Mouse (Mus musculus) liver, embryonic 11.5 days (tissue): ENCODE measurements at regions not wholly inside any gene's neighbourhood (a gene's known extent, or its start where the extent isn't known, plus 50 kb on each side); places are given as distances from the start of the nearest gene placed in this dataset.

Experiments used
- ATAC-seq: fragments of 200-750 bp; cut with Nextera tagmentation; replicated peaks from 2 replicates; pipeline ENCODE4 v1.8.0; 2017; ENCODE audit warnings: moderate number of reproducible peaks, mild to moderate bottlenecking, moderate TSS enrichment, moderate library complexity; ENCODE audit not compliant: low FRiP score
- DNase-seq: peaks from one replicate; pipeline ENCODE4 v3.0.0-alpha.2; 2017; ENCODE audit warnings: low spot score
- H3K27ac ChIP-seq: fragments of 300-500 bp; sonication (generic); 2 replicates; pipeline ENCODE4 v1.5.1; 2014; ENCODE audit warnings: mild to moderate bottlenecking, low read depth, low read length, control low read depth
- H3K27me3 ChIP-seq: fragments of 300-500 bp; sonication (generic); replicated peaks from 2 replicates; pipeline ENCODE4 v1.6.1; 2014; ENCODE audit warnings: low read length, mixed read lengths; ENCODE audit not compliant: control insufficient read depth, insufficient read depth
- H3K36me3 ChIP-seq: fragments of 300-500 bp; sonication (generic); 2 replicates; pipeline ENCODE4 v1.6.1; 2014; ENCODE audit warnings: mild to moderate bottlenecking, low read length, moderate library complexity, mixed read lengths; ENCODE audit not compliant: control insufficient read depth, insufficient read depth
- H3K4me1 ChIP-seq: fragments of 300-500 bp; sonication (generic); replicated peaks from 2 replicates; pipeline ENCODE4 v1.6.1; 2014; ENCODE audit warnings: low read length, mixed read lengths; ENCODE audit not compliant: control insufficient read depth, insufficient read depth
- H3K4me2 ChIP-seq: fragments of 300-500 bp; sonication (generic); 2 replicates; pipeline ENCODE4 v1.6.1; 2014; ENCODE audit warnings: mild to moderate bottlenecking, control low read depth, moderate library complexity
- H3K4me3 ChIP-seq: fragments of 300-500 bp; sonication (generic); 2 replicates; pipeline ENCODE4 v1.5.1; 2014; ENCODE audit warnings: low read depth, low read length, control low read depth
- H3K9ac ChIP-seq: fragments of 300-500 bp; sonication (generic); 2 replicates; pipeline ENCODE4 v1.6.1; 2014; ENCODE audit warnings: low read depth, low read length, control low read depth
- H3K9me3 ChIP-seq: fragments of 300-500 bp; sonication (generic); 2 replicates; pipeline ENCODE4 v1.6.1; 2016; ENCODE audit warnings: low read length, inconsistent platforms, mixed read lengths; ENCODE audit not compliant: control insufficient read depth
- WGBS: fragments of 180-500 bp; shearing (Covaris S2); extraction: QIAGEN DNeasy Blood & Tissue Kit; methylation state at CpG from one replicate; pipeline ENCODE4 v1.1.7; 2014; 5-methylcytosine and 5-hydroxymethylcytosine counted together

- Histone ChIP-seq H3K27me3 (no peaks in the 10 kb centered on the region), H3K36me3 (no peaks in the 10 kb centered on the region), H3K27ac (no peak overlapping the region), H3K9ac (no peak overlapping the region), H3K4me1 (0 out of 2 replicates have a peak, but pooled peaks cover 6% of the 10 kb centered on the region), H3K9me3 (no peaks in the 10 kb centered on the region), H3K4me3 (no peak overlapping the region), H3K4me2 (no peak overlapping the region)
- ATAC-seq (no peak), DNase-seq (no peak)
- 55% methylated on average over 2 of the region's 2 CpGs for WGBS
Observed at GRCm38 (mm10) chr8:10763907-10764306, 244.4 kb downstream of the Irs2 start.

GRCm38 (mm10) chr8:10761694-10762305, 246.5 kb downstream of the Irs2 start:
- Histone ChIP-seq H3K4me3 (no peak overlapping the region), H3K9me3 (no peaks in the 10 kb centered on the region), H3K4me2 (no peak overlapping the region), H3K27ac (peak overlapping the region; percentile 72; the same call in 1 of the 2 replicates), H3K4me1 (0 out of 2 replicates have a peak, but pooled peaks cover 6% of the 10 kb centered on the region), H3K9ac (no peak overlapping the region), H3K36me3 (no peaks in the 10 kb centered on the region), H3K27me3 (no peaks in the 10 kb centered on the region)
- 64% methylated on average over 11 of the region's 11 CpGs for WGBS
- DNase-seq = no peak
- ATAC-seq = no peak

GRCm38 (mm10) chr8:10760851-10761693, 247.2 kb downstream of the Irs2 start:
- Histone ChIP-seq H3K27ac (peak overlapping the region; percentile 72; the same call in 1 of the 2 replicates), H3K4me2 (0 out of 2 replicates have a peak overlapping the region, but pooled peaks have one; percentile 17), H3K4me3 (no peak overlapping the region), H3K4me1 (0 out of 2 replicates have a peak, but pooled peaks cover 6% of the 10 kb centered on the region), H3K9ac (no peak overlapping the region; the same call in 1 of the 2 replicates), H3K36me3 (no peaks in the 10 kb centered on the region), H3K9me3 (no peaks in the 10 kb centered on the region), H3K27me3 (no peaks in the 10 kb centered on the region)
- WGBS = 33% methylated on average over 17 of the region's 17 CpGs
- DNase-seq = peak; percentile 52
- ATAC-seq = peak; percentile 34; the same call in 1 of the 2 replicates

GRCm38 (mm10) chr8:10760231-10760630, 248.0 kb downstream of the Irs2 start:
- ATAC-seq = no peak
- Histone ChIP-seq H3K9me3 (no peaks in the 10 kb centered on the region), H3K27me3 (no peaks in the 10 kb centered on the region), H3K4me1 (0 out of 2 replicates have a peak, but pooled peaks cover 6% of the 10 kb centered on the region), H3K4me3 (no peak overlapping the region), H3K27ac (0 out of 2 replicates have a peak overlapping the region, but pooled peaks have one; percentile 72), H3K9ac (no peak overlapping the region), H3K4me2 (no peak overlapping the region), H3K36me3 (no peaks in the 10 kb centered on the region)
- WGBS = 66% methylated on average over 6 of the region's 6 CpGs
- no peak for DNase-seq

- Histone ChIP-seq H3K9me3 (no peaks in the 10 kb centered on the region), H3K36me3 (no peaks in the 10 kb centered on the region), H3K27ac (no peak overlapping the region), H3K4me1 (0 out of 2 replicates have a peak, but pooled peaks cover 6% of the 10 kb centered on the region), H3K4me3 (no peak overlapping the region), H3K4me2 (no peak overlapping the region), H3K27me3 (no peaks in the 10 kb centered on the region), H3K9ac (no peak overlapping the region)
- WGBS = 86% methylated on average over 4 of the region's 4 CpGs
- DNase-seq (no peak), ATAC-seq (no peak)
Observed at GRCm38 (mm10) chr8:10758151-10758550, 250.1 kb downstream of the Irs2 start.

GRCm38 (mm10) chr8:10754986-10755308, 253.3 kb downstream of the Irs2 start:
- 77% methylated on average over 4 of the region's 4 CpGs for WGBS
- no peak overlapping the region for H3K4me2 ChIP-seq
- H3K9me3 ChIP-seq = no peaks in the 10 kb centered on the region
- no peaks in the 10 kb centered on the region for H3K4me1 ChIP-seq
- H3K27me3 ChIP-seq = no peaks in the 10 kb centered on the region
- no peak overlapping the region for H3K9ac ChIP-seq
- no peaks in the 10 kb centered on the region for H3K36me3 ChIP-seq
- ATAC-seq (no peak), DNase-seq (no peak)
- no peak overlapping the region for H3K27ac ChIP-seq
- H3K4me3 ChIP-seq = no peak overlapping the region

GRCm38 (mm10) chr8:10754232-10754985, 253.8 kb downstream of the Irs2 start:
- DNase-seq = no peak
- WGBS = 66% methylated on average over 13 of the region's 13 CpGs
- H3K27me3 ChIP-seq = no peaks in the 10 kb centered on the region
- H3K27ac ChIP-seq = no peak overlapping the region
- H3K9me3 ChIP-seq = no peaks in the 10 kb centered on the region
- H3K4me1 ChIP-seq = no peaks in the 10 kb centered on the region
- no peak overlapping the region for H3K4me3 ChIP-seq
- H3K9ac ChIP-seq = no peak overlapping the region
- no peaks in the 10 kb centered on the region for H3K36me3 ChIP-seq
- ATAC-seq = no peak
- no peak overlapping the region for H3K4me2 ChIP-seq

GRCm38 (mm10) chr8:10753056-10753455, 255.2 kb downstream of the Irs2 start:
- Histone ChIP-seq H3K4me1 (no peaks in the 10 kb centered on the region), H3K27me3 (no peaks in the 10 kb centered on the region), H3K27ac (no peak overlapping the region), H3K4me2 (no peak overlapping the region), H3K4me3 (no peak overlapping the region), H3K9me3 (no peaks in the 10 kb centered on the region), H3K36me3 (no peaks in the 10 kb centered on the region), H3K9ac (no peak overlapping the region)
- ATAC-seq (no peak), DNase-seq (no peak)
- WGBS = 71% methylated on average over 6 of the region's 6 CpGs
